Mouse (Mus musculus): ENCODE results near the gene Il24. TPM values are rescaled to one million over a fixed set of nuclear protein-coding genes. Genes with fewer than 3 reads are reported as not detected.

Il24 gene
- polyA plus RNA-seq, 1 experiment from 2014 or later: not detected

Other genes with a start within 250 kb of the Il24 start
- gene C4bp, start 225.8 kb downstream of the Il24 start, polyA plus RNA-seq (2015; fragmentation: Nextera tagmentation; extraction: Ambion mirVana): 2.7 and 4.8 TPM in 2 replicates
- gene Gm29427, start 171.7 kb downstream of the Il24 start, polyA plus RNA-seq (2015; fragmentation: Nextera tagmentation; extraction: Ambion mirVana): not detected in 2 replicates
- gene Yod1, start 170.1 kb downstream of the Il24 start, polyA plus RNA-seq (2015; fragmentation: Nextera tagmentation; extraction: Ambion mirVana): 42.2 and 42.3 TPM in 2 replicates
- 5.2 and 5.9 TPM in 2 replicates for gene Pfkfb2, start 158.2 kb downstream of the Il24 start, polyA plus RNA-seq (2015; fragmentation: Nextera tagmentation; extraction: Ambion mirVana)
- gene AA986860, start 155.5 kb downstream of the Il24 start, polyA plus RNA-seq (2015; fragmentation: Nextera tagmentation; extraction: Ambion mirVana): 7.4 and 7.8 TPM in 2 replicates
- gene Fcamr, start 86.6 kb downstream of the Il24 start, polyA plus RNA-seq (2015; fragmentation: Nextera tagmentation; extraction: Ambion mirVana): not detected in 2 replicates
- gene Pigr, start 60.8 kb downstream of the Il24 start, polyA plus RNA-seq (2015; fragmentation: Nextera tagmentation; extraction: Ambion mirVana): 0.24 and 0.40 TPM in 2 replicates
- gene Fcmr, start 21.8 kb downstream of the Il24 start, polyA plus RNA-seq (2015; fragmentation: Nextera tagmentation; extraction: Ambion mirVana): not detected in 2 replicates
- gene Il20, start 24.0 kb upstream of the Il24 start, polyA plus RNA-seq (2015; fragmentation: Nextera tagmentation; extraction: Ambion mirVana): not detected in 2 replicates
- gene Il19, start 52.7 kb upstream of the Il24 start, polyA plus RNA-seq (2015; fragmentation: Nextera tagmentation; extraction: Ambion mirVana): not detected in 2 replicates
- gene Il10, start 132.4 kb upstream of the Il24 start, polyA plus RNA-seq (2015; fragmentation: Nextera tagmentation; extraction: Ambion mirVana): not detected in 2 replicates
- 13.0 and 15.7 TPM in 2 replicates for gene Mapkapk2, start 210.4 kb upstream of the Il24 start, polyA plus RNA-seq (2015; fragmentation: Nextera tagmentation; extraction: Ambion mirVana)

All from liver, embryonic 15.5 days (tissue).